Mouse (Mus musculus) brain, embryonic 14.5 days (tissue): ENCODE measurements around the gene Sipa1l2.

Experiments used
- CTCF ChIP-seq: fragments of 200-500 bp; IDR thresholded peaks from 2 replicates; pipeline ENCODE4 v1.5.1; 2012; ENCODE audit warnings: inconsistent platforms, mild to moderate bottlenecking, moderate library complexity, borderline replicate concordance; ENCODE audit not compliant: insufficient read depth, insufficient read length; ENCODE audit errors: extremely low read depth
- POLR2A ChIP-seq: fragments of 200-500 bp; IDR thresholded peaks from 2 replicates; pipeline ENCODE4 v1.6.1; 2012; ENCODE audit warnings: mild to moderate bottlenecking, inconsistent platforms, borderline replicate concordance; ENCODE audit not compliant: poor library complexity, insufficient read depth, insufficient read length, severe bottlenecking; ENCODE audit errors: extremely low read depth

DNA sequence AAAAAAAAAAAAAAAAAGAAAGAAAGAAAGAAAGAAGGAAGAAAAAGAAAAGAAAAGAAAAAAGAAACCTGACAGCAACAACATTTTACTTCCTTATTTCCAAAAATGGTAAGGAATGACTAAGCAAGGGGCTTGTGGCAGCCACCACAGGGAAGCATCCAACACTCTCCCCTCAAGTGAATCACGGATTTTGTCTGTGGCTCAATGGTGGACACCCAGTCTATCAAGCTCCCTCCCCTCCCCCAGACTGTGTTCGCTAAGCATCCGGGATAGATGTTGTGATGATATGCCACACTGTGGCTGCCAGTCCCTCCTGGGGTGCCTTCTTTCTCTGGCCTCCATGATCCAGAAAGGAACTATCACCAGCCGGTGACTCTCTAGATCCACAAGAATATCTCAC, 6.5 kb upstream of the Sipa1l2 start:
- no peak for TF ChIP-seq CTCF
- no peak for TF ChIP-seq POLR2A
